Mouse (Mus musculus) megakaryocyte, embryonic 14.5 days (primary cell): ENCODE results near the gene Gtsf1l.

Experiments
- FLI1 ChIP-seq: IDR thresholded peaks from 2 replicates; pipeline ENCODE4 v1.6.1; 2012; ENCODE audit warnings: low read length, inconsistent platforms, mixed read lengths
- GATA1 ChIP-seq: IDR thresholded peaks from 3 replicates; pipeline ENCODE4 v1.6.1; 2012; ENCODE audit warnings: mixed read lengths, low read length, inconsistent platforms, borderline replicate concordance

DNA sequence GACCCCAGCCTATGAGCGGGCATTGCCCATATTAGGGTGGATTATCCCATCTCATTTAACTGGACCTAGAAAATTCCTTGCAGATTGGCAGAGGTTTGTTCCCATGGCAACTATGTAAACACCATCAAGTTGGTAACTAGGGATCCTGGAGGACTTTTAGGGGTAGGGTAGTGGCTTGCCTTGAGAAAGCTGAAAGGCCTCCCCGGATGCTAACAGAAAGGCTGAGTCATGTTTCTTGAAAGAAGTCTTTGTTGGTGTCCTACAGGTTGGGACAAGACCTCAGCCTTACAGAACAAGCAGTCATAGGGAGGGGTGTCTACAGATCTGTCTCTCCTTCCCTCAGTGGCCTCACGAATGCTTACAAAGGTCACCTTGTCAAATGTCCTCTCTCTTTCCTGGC lies 12.4 kb downstream of the Gtsf1l start:
- TF ChIP-seq GATA1 (no peak), FLI1 (no peak)
